Mouse (Mus musculus): Measurements from ENCODE around the gene Dcp1a. TPM values are rescaled to one million over a fixed set of nuclear protein-coding genes. Genes with fewer than 3 reads are reported as not detected.

Gene Dcp1a
- total RNA-seq, 4 experiments from 2014 or later, result 5.0 to 8.4 (median 7.7) TPM

- no peak for DNase-seq (ENCODE audit: low spot score in 2 of 2)
Measured at GRCm38 (mm10) chr14:30557730-30558129, 78.4 kb downstream of the Dcp1a start.

GRCm38 (mm10) chr14:30559321-30559850 is 80.1 kb downstream of the Dcp1a start:
- peak; percentile 68 to 76 for DNase-seq (ENCODE audit: low spot score in 2 of 2)

- no peak for DNase-seq (ENCODE audit: low spot score in 2 of 2)
Measured at GRCm38 (mm10) chr14:30560803-30561389, 81.6 kb downstream of the Dcp1a start.

GRCm38 (mm10) chr14:30561470-30562187 is 82.3 kb downstream of the Dcp1a start:
- no peak for DNase-seq (ENCODE audit: low spot score in 2 of 2)

- no peak for DNase-seq (ENCODE audit: low spot score in 2 of 2)
Measured at GRCm38 (mm10) chr14:30562343-30562742, 83.0 kb downstream of the Dcp1a start.

- peak; percentile 63 to 68 for DNase-seq (ENCODE audit: low spot score in 2 of 2)
Measured at GRCm38 (mm10) chr14:30564451-30564850, 85.1 kb downstream of the Dcp1a start.

- no peak for DNase-seq (ENCODE audit: low spot score in 2 of 2)
Measured at GRCm38 (mm10) chr14:30566317-30566716, 87.0 kb downstream of the Dcp1a start.

- no peak for DNase-seq (ENCODE audit: low spot score in 2 of 2)
Measured at GRCm38 (mm10) chr14:30568016-30568415, 88.7 kb downstream of the Dcp1a start.

GRCm38 (mm10) chr14:30570303-30570702 is 91.0 kb downstream of the Dcp1a start:
- no peak for DNase-seq (ENCODE audit: low spot score in 2 of 2)

GRCm38 (mm10) chr14:30572253-30572652 is 92.9 kb downstream of the Dcp1a start:
- no peak for DNase-seq (ENCODE audit: low spot score in 2 of 2)

- no peak for DNase-seq (ENCODE audit: low spot score in 2 of 2)
Measured at GRCm38 (mm10) chr14:30573235-30573634, 93.9 kb downstream of the Dcp1a start.

- peak; percentile 62 to 63 for DNase-seq (ENCODE audit: low spot score in 2 of 2)
Measured at GRCm38 (mm10) chr14:30573983-30574584, 94.7 kb downstream of the Dcp1a start.

- DNase-seq (ENCODE audit: low spot score in 2 of 2), result no peak
Measured at GRCm38 (mm10) chr14:30575791-30576190, 96.5 kb downstream of the Dcp1a start.

- DNase-seq (ENCODE audit: low spot score in 2 of 2), result no peak
Measured at GRCm38 (mm10) chr14:30576260-30576659, 96.9 kb downstream of the Dcp1a start.

Small RNA genes lying within 50 kb of the gene (microRNA-seq; reads per million reads assigned to microRNA genes)
- gene Mir3076, result not detected

Other genes starting within 250 kb of the Dcp1a start
- under 1 TPM in 3 of 4 experiments, not detected in 1; 0.05 to 0.19 (median 0.19) TPM for gene Cacna1d, start 11.9 kb downstream of the Dcp1a start, total RNA-seq (2022)
- gene Tkt, start 68.8 kb downstream of the Dcp1a start, total RNA-seq (2022), result 10 to 100 TPM in 3 of 4 experiments, 1 to 10 TPM in 1; 5.8 to 10.9 (median 10.6) TPM
- 1 to 10 TPM; 2.3 to 8.6 (median 7.3) TPM for gene Prkcd, start 146.7 kb downstream of the Dcp1a start, total RNA-seq (2022)
- gene Rft1, start 174.8 kb downstream of the Dcp1a start, total RNA-seq (2022), result 1 to 10 TPM; 4.5 to 5.6 (median 4.9) TPM
- 10 to 100 TPM; 10.7 to 13.0 (median 12.2) TPM for gene Sfmbt1, start 235.3 kb downstream of the Dcp1a start, total RNA-seq (2022)

Data from gastrocnemius, adult 8-10 months (tissue).